Mouse (Mus musculus): ENCODE measurements around the gene Tbata. TPM values are rescaled to one million over a fixed set of nuclear protein-coding genes. Genes with fewer than 3 reads are reported as not detected.

The Tbata gene
- polyA plus RNA-seq, 1 experiment, result 0.20 TPM

- H3K27ac ChIP-seq (ENCODE audit: insufficient read depth, low read depth, low read length), result no peak overlapping the region
- WGBS, result 31% methylated on average over 11 of the region's 11 CpGs
- H3K4me3 ChIP-seq (ENCODE audit: insufficient read depth, low read depth, low read length), result no peak overlapping the region
- no peaks in the 10 kb centered on the region for H3K27me3 ChIP-seq (replicated peaks; ENCODE audit: control insufficient read depth, insufficient read depth, low read length)
- DNase-seq, result peak; percentile 79
- no peaks in the 10 kb centered on the region for H3K36me3 ChIP-seq (ENCODE audit: control insufficient read depth, insufficient read depth, low read length)
- no peaks in the 10 kb centered on the region for H3K4me1 ChIP-seq (ENCODE audit: control insufficient read depth, insufficient read depth, low read length)
- TF ChIP-seq CTCF (conservative IDR thresholded peaks at IDR 0.05; ENCODE audit: insufficient read depth, insufficient read length, low read depth, low read length) (peak; percentile 96), POLR2A (IDR thresholded peaks at IDR 0.05; ENCODE audit: low read depth, low read length) (no peak)
Measured at GRCm38 (mm10) chr10:61199566-61200213, 27.9 kb downstream of the Tbata start.

GRCm38 (mm10) chr10:61200232-61200820 is 28.6 kb downstream of the Tbata start:
- H3K4me1 ChIP-seq (ENCODE audit: control insufficient read depth, insufficient read depth, low read length), result no peaks in the 10 kb centered on the region
- no peaks in the 10 kb centered on the region for H3K36me3 ChIP-seq (ENCODE audit: control insufficient read depth, insufficient read depth, low read length)
- no peak for TF ChIP-seq CTCF (conservative IDR thresholded peaks at IDR 0.05; ENCODE audit: insufficient read depth, insufficient read length, low read depth, low read length)
- TF ChIP-seq POLR2A (IDR thresholded peaks at IDR 0.05; ENCODE audit: low read depth, low read length), result no peak
- no peak overlapping the region for H3K27ac ChIP-seq (ENCODE audit: insufficient read depth, low read depth, low read length)
- H3K4me3 ChIP-seq (ENCODE audit: insufficient read depth, low read depth, low read length), result no peak overlapping the region
- no peak for DNase-seq
- 94% methylated on average over 7 of the region's 7 CpGs for WGBS
- H3K27me3 ChIP-seq (replicated peaks; ENCODE audit: control insufficient read depth, insufficient read depth, low read length), result no peaks in the 10 kb centered on the region

- TF ChIP-seq CTCF (conservative IDR thresholded peaks at IDR 0.05; ENCODE audit: insufficient read depth, insufficient read length, low read depth, low read length), result no peak
- no peak overlapping the region for H3K27ac ChIP-seq (ENCODE audit: insufficient read depth, low read depth, low read length)
- 63% methylated on average over 9 of the region's 9 CpGs for WGBS
- no peaks in the 10 kb centered on the region for H3K36me3 ChIP-seq (ENCODE audit: control insufficient read depth, insufficient read depth, low read length)
- DNase-seq, result no peak
- H3K4me1 ChIP-seq (ENCODE audit: control insufficient read depth, insufficient read depth, low read length), result no peaks in the 10 kb centered on the region
- no peaks in the 10 kb centered on the region for H3K27me3 ChIP-seq (replicated peaks; ENCODE audit: control insufficient read depth, insufficient read depth, low read length)
- H3K4me3 ChIP-seq (ENCODE audit: insufficient read depth, low read depth, low read length), result no peak overlapping the region
Measured at GRCm38 (mm10) chr10:61200998-61201397, 29.2 kb downstream of the Tbata start.

GRCm38 (mm10) chr10:61201596-61202318 is 30.0 kb downstream of the Tbata start:
- H3K4me3 ChIP-seq (ENCODE audit: insufficient read depth, low read depth, low read length), result no peak overlapping the region
- TF ChIP-seq CTCF (conservative IDR thresholded peaks at IDR 0.05; ENCODE audit: insufficient read depth, insufficient read length, low read depth, low read length) (no peak), POLR2A (IDR thresholded peaks at IDR 0.05; ENCODE audit: low read depth, low read length) (no peak)
- WGBS, result 73% methylated on average over 12 of the region's 12 CpGs
- H3K4me1 ChIP-seq (ENCODE audit: control insufficient read depth, insufficient read depth, low read length), result no peaks in the 10 kb centered on the region
- H3K27ac ChIP-seq (ENCODE audit: insufficient read depth, low read depth, low read length), result no peak overlapping the region
- no peaks in the 10 kb centered on the region for H3K36me3 ChIP-seq (ENCODE audit: control insufficient read depth, insufficient read depth, low read length)
- no peaks in the 10 kb centered on the region for H3K27me3 ChIP-seq (replicated peaks; ENCODE audit: control insufficient read depth, insufficient read depth, low read length)
- DNase-seq, result peak; percentile 8

- no peaks in the 10 kb centered on the region for H3K4me1 ChIP-seq (ENCODE audit: control insufficient read depth, insufficient read depth, low read length)
- H3K27ac ChIP-seq (ENCODE audit: insufficient read depth, low read depth, low read length), result no peak overlapping the region
- no peaks in the 10 kb centered on the region for H3K27me3 ChIP-seq (replicated peaks; ENCODE audit: control insufficient read depth, insufficient read depth, low read length)
- no peaks in the 10 kb centered on the region for H3K36me3 ChIP-seq (ENCODE audit: control insufficient read depth, insufficient read depth, low read length)
- H3K4me3 ChIP-seq (ENCODE audit: insufficient read depth, low read depth, low read length), result no peak overlapping the region
- DNase-seq, result no peak
- TF ChIP-seq POLR2A (IDR thresholded peaks at IDR 0.05; ENCODE audit: low read depth, low read length), result no peak
- TF ChIP-seq CTCF (conservative IDR thresholded peaks at IDR 0.05; ENCODE audit: insufficient read depth, insufficient read length, low read depth, low read length), result no peak
- 63% methylated on average over 3 of the region's 3 CpGs for WGBS
Measured at GRCm38 (mm10) chr10:61203930-61204329, 32.2 kb downstream of the Tbata start.

- Histone ChIP-seq H3K4me3 (ENCODE audit: insufficient read depth, low read depth, low read length) (no peak overlapping the region), H3K27me3 (replicated peaks; ENCODE audit: control insufficient read depth, insufficient read depth, low read length) (no peaks in the 10 kb centered on the region), H3K27ac (ENCODE audit: insufficient read depth, low read depth, low read length) (no peak overlapping the region), H3K36me3 (ENCODE audit: control insufficient read depth, insufficient read depth, low read length) (no peaks in the 10 kb centered on the region), H3K4me1 (ENCODE audit: control insufficient read depth, insufficient read depth, low read length) (no peaks in the 10 kb centered on the region)
- WGBS, result 84% methylated on average over 9 of the region's 9 CpGs
- no peak for DNase-seq
- TF ChIP-seq POLR2A (IDR thresholded peaks at IDR 0.05; ENCODE audit: low read depth, low read length) (no peak), CTCF (conservative IDR thresholded peaks at IDR 0.05; ENCODE audit: insufficient read depth, insufficient read length, low read depth, low read length) (no peak)
Measured at GRCm38 (mm10) chr10:61208114-61208684, 36.4 kb downstream of the Tbata start.

GRCm38 (mm10) chr10:61211105-61211504 is 39.4 kb downstream of the Tbata start:
- Histone ChIP-seq H3K27ac (ENCODE audit: insufficient read depth, low read depth, low read length) (no peak overlapping the region), H3K4me3 (ENCODE audit: insufficient read depth, low read depth, low read length) (no peak overlapping the region), H3K4me1 (ENCODE audit: control insufficient read depth, insufficient read depth, low read length) (no peaks in the 10 kb centered on the region), H3K27me3 (replicated peaks; ENCODE audit: control insufficient read depth, insufficient read depth, low read length) (no peaks in the 10 kb centered on the region), H3K36me3 (ENCODE audit: control insufficient read depth, insufficient read depth, low read length) (no peaks in the 10 kb centered on the region)
- WGBS, result 87% methylated on average over 4 of the region's 4 CpGs
- TF ChIP-seq CTCF (conservative IDR thresholded peaks at IDR 0.05; ENCODE audit: insufficient read depth, insufficient read length, low read depth, low read length) (no peak), POLR2A (IDR thresholded peaks at IDR 0.05; ENCODE audit: low read depth, low read length) (no peak)
- no peak for DNase-seq
